Mouse (Mus musculus): ENCODE measurements around the gene Olfr199.
"Not testable (repeated sequence)": the region's sequence is repeated elsewhere in the genome, so short reads cannot be mapped to it uniquely, and the experiment has no call there.

The Olfr199 gene

DNA sequence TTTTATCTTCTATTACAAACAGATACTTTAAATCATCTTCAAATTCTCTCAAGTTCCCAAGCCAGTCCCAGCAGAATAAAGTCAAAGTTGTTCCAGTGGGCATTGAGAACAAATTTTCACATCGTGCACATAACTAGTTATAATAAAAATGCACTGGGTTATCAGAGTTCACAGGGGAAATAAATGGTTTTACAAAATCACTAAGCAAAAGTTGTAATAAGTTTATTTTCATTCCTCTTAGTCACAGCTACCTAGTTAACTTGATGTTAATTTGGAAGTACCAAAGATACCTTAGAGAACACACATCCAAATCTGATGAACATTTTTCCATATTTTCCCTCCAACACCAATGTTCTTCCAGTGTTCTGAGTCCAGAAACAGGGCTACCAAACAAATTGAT is at the start of gene Olfr199:
TSS of gene Olfr199 (minus strand) at position 101 of the 400 bp plus-strand sequence.
- DNase-seq (ENCODE audit: low spot score) = not testable (repeated sequence)

DNA sequence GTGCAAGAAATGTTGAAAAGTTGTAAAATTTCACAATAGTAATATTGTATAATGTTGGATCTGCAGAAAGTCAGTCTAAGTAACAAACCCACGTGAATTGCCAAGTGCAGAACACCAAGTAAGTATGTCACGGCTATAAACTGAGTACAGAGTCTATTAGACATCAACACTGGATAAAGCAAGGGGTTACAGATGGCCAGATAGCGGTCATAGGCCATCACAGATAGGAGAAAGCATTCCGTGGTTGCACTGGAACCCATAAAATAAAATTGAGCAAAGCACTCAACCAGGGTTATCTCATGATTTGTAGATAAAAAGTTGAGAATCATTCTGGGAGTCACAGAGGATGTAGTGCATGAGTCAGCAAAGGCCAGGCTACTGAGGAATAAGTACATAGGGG is 49.5 kb upstream of the Olfr199 start:
- DNase-seq (ENCODE audit: low spot score) = not testable (repeated sequence)

DNA sequence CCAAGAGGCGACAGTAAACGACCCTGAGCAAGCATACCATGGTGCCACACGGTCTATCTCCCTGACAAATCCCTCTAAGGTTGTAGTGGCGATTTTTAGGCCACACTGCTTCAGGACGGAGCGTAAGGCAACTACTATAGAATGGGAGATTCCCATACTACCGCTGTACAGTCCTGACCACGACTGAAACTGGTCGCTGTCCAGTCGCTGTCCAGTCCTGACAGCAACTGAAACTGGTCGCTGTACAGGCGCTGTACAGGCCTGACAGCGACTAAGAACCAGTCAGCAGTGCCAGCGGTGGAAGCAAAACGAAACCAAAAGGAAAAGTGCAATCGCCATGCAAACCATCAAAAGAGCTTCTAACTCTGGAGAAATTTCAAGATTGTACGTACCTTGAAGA is 30.1 kb upstream of the Olfr199 start:
- no peak for DNase-seq (ENCODE audit: low spot score)

DNA sequence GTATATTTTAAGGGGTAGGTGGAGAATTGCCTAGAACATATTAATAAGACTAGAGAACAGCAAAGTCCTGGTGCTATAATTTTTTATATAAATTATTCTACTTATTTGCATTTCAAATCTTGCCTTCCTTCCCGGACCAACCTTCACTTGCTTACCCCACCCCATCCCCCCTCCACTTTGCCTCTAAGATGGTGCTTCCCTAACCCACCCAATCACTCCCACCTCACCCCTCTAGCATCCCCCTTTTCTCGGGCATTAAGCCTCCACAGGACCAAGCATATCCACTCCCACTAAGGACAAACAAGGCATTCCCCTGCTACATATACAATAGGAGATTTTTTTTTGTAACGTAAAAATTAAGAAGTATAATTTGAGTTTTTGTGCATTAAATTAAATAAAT is 1.7 kb downstream of the Olfr199 start:
- DNase-seq (ENCODE audit: low spot score) = not testable (repeated sequence)

DNA sequence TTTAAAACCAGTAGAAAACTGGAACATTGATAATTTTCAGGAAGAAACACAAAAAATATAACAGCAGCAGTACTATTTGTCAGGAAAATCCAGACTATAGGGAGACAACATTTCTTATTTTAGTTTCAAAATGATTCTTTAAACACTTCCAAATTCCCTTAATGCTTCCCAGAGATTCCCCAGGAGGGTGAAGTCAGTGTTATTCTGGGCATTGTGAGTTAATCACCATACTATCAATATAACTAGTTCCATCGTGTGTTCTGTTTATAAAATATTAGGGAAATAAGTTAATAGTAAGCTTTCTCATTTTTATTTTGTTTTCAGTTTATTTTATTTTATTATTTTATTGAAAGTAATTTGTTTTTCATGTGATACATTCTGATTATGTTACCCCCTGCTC is 16.1 kb downstream of the Olfr199 start, which contains the start of gene Olfr198:
TSS of gene Olfr198 (minus strand) at position 101 of the 400 bp plus-strand sequence.
- DNase-seq (ENCODE audit: low spot score) = not testable (repeated sequence)

DNA sequence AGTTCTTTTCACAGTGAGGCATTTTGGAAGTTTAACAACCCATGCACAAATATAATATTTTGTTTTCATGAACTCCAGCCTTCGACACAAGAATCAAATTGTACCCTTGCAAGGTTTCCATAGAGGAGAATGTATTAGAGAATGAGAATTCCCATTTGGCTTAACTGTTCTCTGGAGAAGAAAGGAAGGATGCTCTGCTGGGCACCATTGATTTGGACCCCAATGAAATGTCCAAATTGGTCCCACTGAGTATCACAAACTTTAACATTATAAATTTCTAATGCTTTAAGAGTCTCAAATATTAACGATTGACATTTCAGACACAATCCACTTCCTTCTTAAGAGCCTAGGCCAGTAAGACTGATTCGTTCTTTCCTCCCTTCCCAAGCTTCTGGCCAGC is 49.2 kb downstream of the Olfr199 start, which contains the start of gene Olfr196:
TSS of gene Olfr196 (minus strand) at position 101 of the 400 bp plus-strand sequence.
- DNase-seq (ENCODE audit: low spot score) = no peak

Measured in urinary bladder, postnatal 14 days (tissue).